Mouse (Mus musculus) liver, embryonic 15.5 days (tissue): ENCODE data around the gene Hif3a. TPM values are rescaled to one million over a fixed set of nuclear protein-coding genes. Genes with fewer than 3 reads are reported as not detected.

Experiments used
- ATAC-seq: fragments of 200-750 bp; cut with Nextera tagmentation; 2 replicates; pipeline ENCODE4 v1.8.0; 2017; ENCODE audit warnings: moderate number of reproducible peaks, mild to moderate bottlenecking, moderate library complexity; ENCODE audit not compliant: insufficient read depth
- H3K27ac ChIP-seq: fragments of 300-500 bp; sonication (generic); replicated peaks from 2 replicates; pipeline ENCODE4 v1.5.1; 2015; ENCODE audit warnings: mild to moderate bottlenecking, inconsistent platforms
- H3K27me3 ChIP-seq: fragments of 300-500 bp; sonication (generic); 2 replicates; pipeline ENCODE4 v1.6.1; 2015; ENCODE audit warnings: mild to moderate bottlenecking, inconsistent platforms
- H3K36me3 ChIP-seq: fragments of 300-500 bp; sonication (generic); replicated peaks from 2 replicates; pipeline ENCODE4 v1.6.1; 2015; ENCODE audit warnings: moderate library complexity, mild to moderate bottlenecking, inconsistent platforms
- H3K4me1 ChIP-seq: fragments of 300-500 bp; sonication (generic); replicated peaks from 2 replicates; pipeline ENCODE4 v1.6.1; 2015; ENCODE audit warnings: inconsistent platforms
- H3K4me2 ChIP-seq: fragments of 300-500 bp; sonication (generic); 2 replicates; pipeline ENCODE4 v1.6.1; 2015; ENCODE audit warnings: moderate library complexity, mild to moderate bottlenecking, inconsistent platforms
- H3K4me3 ChIP-seq: fragments of 300-500 bp; sonication (generic); replicated peaks from 2 replicates; pipeline ENCODE4 v1.5.1; 2015; ENCODE audit warnings: mild to moderate bottlenecking, inconsistent platforms
- H3K9ac ChIP-seq: fragments of 300-500 bp; sonication (generic); 2 replicates; pipeline ENCODE4 v1.6.1; 2015; ENCODE audit warnings: moderate library complexity, mild to moderate bottlenecking, inconsistent platforms
- H3K9me3 ChIP-seq: fragments of 300-500 bp; sonication (generic); replicated peaks from 2 replicates; pipeline ENCODE4 v1.6.1; 2016; ENCODE audit warnings: inconsistent platforms
- WGBS: fragments of 180-500 bp; shearing (Covaris S2); methylation state at CpG from one replicate; pipeline ENCODE4 v1.1.7; 2015; ENCODE audit warnings: mixed read lengths; ENCODE audit not compliant: insufficient replicate concordance; 5-methylcytosine and 5-hydroxymethylcytosine counted together
- polyA plus RNA-seq: library from polyadenylated mRNA; unstranded; fragments of >200 nt; fragmentation: Nextera tagmentation; extraction: Ambion mirVana; gene quantifications from 2 replicates; pipeline ENCODE4 v1.2.1, GENCODE M21; 2015

Hif3a gene
- polyA plus RNA-seq, 1 experiment from 2014 or later, result 31.4 TPM

DNA sequence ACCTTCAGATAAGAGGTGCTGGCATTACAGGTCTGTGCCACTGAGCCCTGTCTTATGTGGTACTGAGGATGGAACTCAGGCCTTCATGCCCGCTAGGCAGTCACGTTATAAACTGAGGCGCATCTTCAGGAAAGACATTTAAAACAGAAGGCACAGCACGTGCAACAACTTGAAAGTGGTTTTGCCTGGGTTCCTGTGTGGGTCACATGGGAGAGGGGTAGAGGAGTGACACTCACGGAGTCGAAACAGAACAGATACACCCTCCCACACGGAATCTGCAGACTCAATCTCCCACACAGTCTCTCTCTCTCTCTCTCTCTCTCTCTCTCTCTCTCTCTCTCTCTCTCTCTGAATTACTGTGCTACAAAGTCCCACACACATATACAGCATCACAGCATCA lies 32.0 kb downstream of the Hif3a start:
- H3K36me3 ChIP-seq, result peaks cover 53% of the 10 kb centered on the region
- H3K27ac ChIP-seq, result no peak overlapping the region
- peaks cover 38% of the 10 kb centered on the region for H3K4me1 ChIP-seq
- no peaks in the 10 kb centered on the region for H3K27me3 ChIP-seq
- WGBS, result 68% methylated on average over 7 of the region's 7 CpGs
- no peak overlapping the region for H3K9ac ChIP-seq
- no peak overlapping the region for H3K4me3 ChIP-seq
- no peaks in the 10 kb centered on the region for H3K9me3 ChIP-seq
- ATAC-seq, result no peak
- H3K4me2 ChIP-seq, result no peak overlapping the region

DNA sequence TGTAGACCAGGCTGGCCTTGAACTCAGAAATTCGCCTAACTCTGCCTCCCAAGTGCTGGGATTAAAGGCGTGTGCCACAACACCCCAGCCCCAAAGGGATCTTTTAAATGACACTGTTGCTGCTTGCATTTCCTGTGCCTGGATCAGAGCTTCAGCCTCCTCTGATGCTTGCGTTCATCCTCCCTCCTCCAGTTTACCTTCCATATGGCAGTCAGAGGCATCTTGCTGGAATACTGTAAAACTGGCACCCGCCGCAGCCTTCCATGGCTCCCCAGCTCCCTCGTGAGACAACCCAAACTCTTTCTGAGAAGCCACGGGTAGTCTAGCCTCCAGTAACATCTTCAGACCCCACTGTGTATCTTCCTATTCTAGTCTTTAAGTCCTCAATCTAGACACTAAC lies 33.3 kb downstream of the Hif3a start:
- H3K27me3 ChIP-seq, result no peaks in the 10 kb centered on the region
- H3K4me3 ChIP-seq, result no peak overlapping the region
- H3K4me2 ChIP-seq, result no peak overlapping the region
- peak overlapping the region; percentile 87; the same call in 1 of the 2 replicates for H3K27ac ChIP-seq
- ATAC-seq, result no peak
- H3K9ac ChIP-seq, result no peak overlapping the region
- 77% methylated on average over 7 of the region's 7 CpGs for WGBS
- H3K4me1 ChIP-seq, result peaks cover 51% of the 10 kb centered on the region
- peaks cover 45% of the 10 kb centered on the region for H3K36me3 ChIP-seq
- H3K9me3 ChIP-seq, result no peaks in the 10 kb centered on the region

DNA sequence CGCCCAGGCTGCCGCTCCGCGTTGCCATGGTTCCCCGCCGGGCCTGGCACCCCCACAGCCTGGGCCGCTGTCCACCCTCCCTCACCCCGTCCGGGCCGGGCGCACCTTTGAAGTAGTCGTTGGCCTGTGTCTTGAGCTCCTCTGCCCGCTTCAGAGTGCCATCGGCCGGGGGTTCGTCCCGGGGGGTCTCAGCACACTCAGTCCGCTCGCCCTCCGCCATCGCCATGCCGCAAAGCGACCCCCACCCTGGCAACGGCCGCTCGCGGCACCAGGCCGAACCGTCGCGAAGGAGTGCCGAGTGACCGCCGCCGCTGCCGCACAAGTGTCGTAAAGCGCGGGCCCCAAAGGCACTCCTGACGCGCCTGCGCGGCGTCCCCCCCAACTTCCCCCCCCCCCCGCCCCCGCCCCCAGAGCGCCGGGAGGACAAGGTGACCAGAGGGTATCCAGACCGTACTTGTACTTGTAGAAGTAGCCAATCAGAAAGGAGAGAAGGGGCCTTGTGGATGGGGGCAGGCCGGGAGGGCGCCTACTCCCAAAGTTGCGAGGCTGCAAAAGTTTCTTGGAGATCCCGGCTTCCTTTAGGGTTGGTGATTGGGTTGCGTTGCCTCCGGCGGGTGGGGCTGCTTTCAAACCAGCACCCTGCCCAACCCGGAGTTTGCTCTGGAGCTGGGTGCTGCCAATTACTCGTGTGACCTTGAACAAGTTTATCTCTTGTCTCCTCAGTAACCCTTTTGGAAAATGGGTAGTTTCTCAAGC lies 34.5 kb downstream of the Hif3a start, which contains the start of gene Ppp5c:
Gene Ppp5c, minus strand, starts transcription at position 337 of the 756 bp plus-strand sequence.
- Histone ChIP-seq H3K4me2 (peak within 1 kb of the TSS; percentile 82), H3K27me3 (no peaks in the 10 kb centered on the region), H3K9ac (peak within 1 kb of the TSS; percentile 84), H3K9me3 (no peaks in the 10 kb centered on the region), H3K4me3 (peak within 1 kb of the TSS; percentile 79), H3K36me3 (peaks cover 36% of the 10 kb centered on the region), H3K27ac (peak within 1 kb of the TSS; percentile 87), H3K4me1 (peaks cover 63% of the 10 kb centered on the region)
- WGBS, result under 1% methylated on average over 57 of the region's 58 CpGs
- peak; percentile 76 for ATAC-seq

DNA sequence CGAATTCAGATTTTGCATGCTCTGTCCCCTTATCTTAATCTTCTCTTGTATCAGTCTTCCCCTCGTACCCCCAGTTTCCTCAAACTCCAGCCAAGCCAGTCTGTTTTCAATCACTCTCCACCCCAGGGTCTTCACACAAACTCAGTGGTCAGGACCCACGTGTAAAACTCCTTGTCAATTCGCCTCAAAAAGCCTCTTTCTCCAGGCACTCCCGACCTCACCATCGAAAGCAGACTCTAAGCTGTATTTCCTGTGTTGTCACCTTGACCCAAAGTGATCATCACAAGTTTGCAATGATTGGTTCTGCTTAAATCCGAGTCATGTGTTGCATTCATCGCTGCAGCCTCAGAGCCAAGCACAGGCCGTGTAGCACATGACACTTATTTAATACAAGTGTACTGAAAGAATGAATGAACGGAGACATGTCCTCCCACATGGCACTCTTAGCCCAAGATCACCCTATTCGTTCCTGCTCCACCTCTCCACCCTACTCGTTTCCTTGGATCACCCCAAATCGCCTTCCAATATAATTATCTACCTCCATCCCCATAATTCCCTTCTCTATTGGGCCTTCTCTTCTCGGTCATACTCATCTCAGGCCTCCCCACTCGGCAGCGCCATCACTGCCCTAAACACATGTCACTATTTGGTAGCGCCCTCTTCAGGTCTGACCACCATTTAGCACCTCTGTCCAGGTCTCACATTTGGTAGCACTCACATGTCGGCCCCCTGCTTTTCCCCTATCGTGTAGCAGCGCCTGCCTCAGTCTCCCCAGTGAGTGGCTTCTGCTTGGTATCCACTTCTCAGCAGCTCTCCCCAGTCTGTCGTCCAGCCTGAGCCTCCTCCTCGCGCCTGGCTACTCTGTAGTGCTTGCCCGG lies 35.3 kb downstream of the Hif3a start:
- H3K9ac ChIP-seq, result peak overlapping the region; percentile 84
- peaks cover 68% of the 10 kb centered on the region for H3K4me1 ChIP-seq
- no peaks in the 10 kb centered on the region for H3K9me3 ChIP-seq
- H3K4me2 ChIP-seq, result peak overlapping the region; percentile 82
- H3K36me3 ChIP-seq, result peaks cover 36% of the 10 kb centered on the region
- H3K27ac ChIP-seq, result peak overlapping the region; percentile 87
- WGBS, result 1% methylated on average over 24 of the region's 24 CpGs
- peak; percentile 59 for ATAC-seq
- peak overlapping the region; percentile 79 for H3K4me3 ChIP-seq
- no peaks in the 10 kb centered on the region for H3K27me3 ChIP-seq

DNA sequence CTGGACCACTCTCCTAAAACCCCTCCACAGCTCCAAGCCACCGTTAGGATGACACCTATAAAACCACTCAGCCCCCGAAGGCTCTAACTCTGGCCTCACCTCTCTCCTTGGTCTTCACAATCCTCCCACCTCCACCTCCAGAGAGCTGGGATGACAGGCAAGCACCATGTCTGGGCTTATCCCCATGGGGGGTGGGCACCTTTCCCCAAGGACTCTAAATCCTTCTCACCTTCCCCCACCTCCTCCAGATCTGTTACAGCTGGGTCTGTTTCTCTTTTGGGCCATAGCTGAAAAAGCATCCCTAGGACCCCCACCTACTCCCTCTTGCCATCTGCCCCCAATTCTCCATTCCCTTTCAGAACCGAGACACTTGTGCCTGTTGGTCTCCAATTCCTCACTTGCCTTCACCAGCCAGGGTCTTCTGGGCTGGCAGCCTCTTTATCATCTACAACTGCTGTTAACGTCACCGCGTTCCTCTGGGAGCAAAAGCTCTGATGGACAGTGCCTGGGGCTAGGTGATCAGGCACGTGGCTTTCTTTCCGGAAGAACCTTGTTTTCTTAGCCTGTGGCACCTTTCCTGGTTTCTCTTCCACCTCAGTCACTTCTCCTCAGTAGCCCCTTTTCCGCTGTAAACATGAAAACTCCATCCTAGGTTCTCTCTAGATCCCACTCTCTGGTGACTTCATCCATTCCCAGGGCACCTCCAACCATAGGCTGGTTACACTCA lies 36.2 kb downstream of the Hif3a start:
- Histone ChIP-seq H3K4me1 (peaks cover 69% of the 10 kb centered on the region), H3K27ac (no peak overlapping the region; the same call in 1 of the 2 replicates), H3K9me3 (no peaks in the 10 kb centered on the region), H3K9ac (peak overlapping the region; percentile 84; the same call in 1 of the 2 replicates), H3K27me3 (no peaks in the 10 kb centered on the region), H3K4me3 (peak overlapping the region; percentile 79), H3K36me3 (peaks cover 36% of the 10 kb centered on the region), H3K4me2 (peak overlapping the region; percentile 82)
- WGBS, result 53% methylated on average over 9 of the region's 9 CpGs
- ATAC-seq, result no peak

DNA sequence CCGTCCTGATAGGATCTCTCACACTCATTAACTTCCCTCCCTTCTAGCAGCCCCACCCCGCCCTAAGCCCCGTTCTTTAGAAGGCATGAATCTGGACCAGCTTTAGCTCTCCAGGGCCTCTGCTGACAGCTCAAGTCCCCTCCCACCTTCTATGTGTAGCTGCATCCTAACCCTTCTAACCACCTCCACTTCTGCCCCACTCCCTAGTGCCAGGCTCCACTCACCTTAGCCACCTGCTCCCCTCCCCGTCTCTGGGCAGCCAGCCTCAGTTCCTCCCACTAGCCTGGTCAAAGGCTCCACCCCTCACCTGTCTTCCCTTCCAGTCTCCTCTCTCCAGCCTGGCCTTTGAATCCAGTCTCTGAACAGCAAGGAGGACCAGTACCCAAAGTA lies 36.7 kb downstream of the Hif3a start:
- peaks cover 75% of the 10 kb centered on the region for H3K4me1 ChIP-seq
- 21% methylated on average over 4 of the region's 4 CpGs for WGBS
- ATAC-seq, result no peak

DNA sequence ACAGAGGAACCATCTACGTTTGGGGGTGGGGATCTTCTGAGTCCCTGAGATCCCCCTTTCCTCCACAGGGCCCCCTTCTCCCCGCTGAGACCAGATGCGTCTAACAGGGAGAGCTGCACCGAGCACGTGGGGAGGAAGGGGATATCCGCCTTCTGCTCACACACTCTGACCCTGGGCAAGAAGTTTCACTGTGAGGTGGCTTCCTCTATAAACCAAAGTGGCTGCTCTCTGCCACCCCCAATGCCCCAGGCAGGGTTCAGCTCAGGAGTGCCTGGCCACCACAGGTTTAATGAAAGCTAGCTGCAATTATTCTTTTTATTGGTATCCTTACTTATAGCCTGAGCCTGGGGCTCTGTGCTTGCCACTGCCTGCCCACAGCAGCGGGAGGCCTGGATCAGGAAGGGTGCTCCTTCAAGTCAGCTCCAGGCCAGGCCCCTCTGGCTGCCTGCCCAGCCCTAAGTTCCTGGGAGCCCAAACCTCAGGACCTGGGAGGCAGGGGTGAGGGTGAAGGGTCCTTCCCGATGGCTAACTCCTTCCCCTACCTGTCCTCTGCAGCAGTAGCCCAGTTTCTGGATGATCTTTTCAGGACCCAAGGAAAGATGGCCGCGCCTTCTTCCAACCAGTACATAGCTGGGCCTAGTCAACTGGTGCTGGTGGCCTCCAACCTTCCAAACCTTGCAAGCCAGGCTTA lies 37.3 kb downstream of the Hif3a start:
- peak overlapping the region; percentile 82 for H3K4me2 ChIP-seq
- H3K9me3 ChIP-seq, result no peaks in the 10 kb centered on the region
- 58% methylated on average over 10 of the region's 10 CpGs for WGBS
- H3K4me3 ChIP-seq, result peak overlapping the region; percentile 6; the same call in 1 of the 2 replicates
- H3K27me3 ChIP-seq, result no peaks in the 10 kb centered on the region
- peaks cover 78% of the 10 kb centered on the region for H3K4me1 ChIP-seq
- no peak for ATAC-seq
- peak overlapping the region; percentile 64; the same call in 1 of the 2 replicates for H3K27ac ChIP-seq
- H3K9ac ChIP-seq, result no peak overlapping the region
- peaks cover 35% of the 10 kb centered on the region for H3K36me3 ChIP-seq

More for the DNA sequence above, 36.7 kb downstream of the Hif3a start:
- no peak overlapping the region; the same call in 1 of the 2 replicates for H3K4me3 ChIP-seq
- H3K27me3 ChIP-seq, result no peaks in the 10 kb centered on the region
- H3K27ac ChIP-seq, result no peak overlapping the region; the same call in 1 of the 2 replicates
- peak overlapping the region; percentile 84; the same call in 1 of the 2 replicates for H3K9ac ChIP-seq
- H3K9me3 ChIP-seq, result no peaks in the 10 kb centered on the region
- peak overlapping the region; percentile 82 for H3K4me2 ChIP-seq
- H3K36me3 ChIP-seq, result peaks cover 36% of the 10 kb centered on the region

DNA sequence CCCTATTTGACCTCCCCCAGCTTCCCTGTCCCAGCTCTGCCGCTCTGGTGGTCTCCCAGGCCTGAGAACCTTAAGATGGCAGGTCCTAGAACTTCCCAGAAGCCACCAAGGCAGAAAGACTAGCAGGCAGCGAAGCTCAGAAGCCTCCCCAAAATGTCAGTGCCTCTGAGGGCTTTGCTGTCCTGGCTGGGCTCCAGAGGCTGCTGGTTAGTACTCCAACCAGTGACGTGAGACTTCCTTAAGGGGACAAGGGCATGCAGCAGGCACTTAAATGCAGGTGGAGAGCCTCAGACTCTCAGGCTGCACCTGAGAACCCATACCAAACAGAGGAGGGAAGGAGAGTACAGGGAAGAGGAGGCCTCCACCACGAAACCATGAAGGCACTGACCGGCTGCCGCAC lies 38.1 kb downstream of the Hif3a start:
- peak overlapping the region; percentile 64 for H3K27ac ChIP-seq
- ATAC-seq, result no peak
- 69% methylated on average over 6 of the region's 6 CpGs for WGBS
- peaks cover 79% of the 10 kb centered on the region for H3K4me1 ChIP-seq
- 0 out of 2 replicates have a peak overlapping the region, but pooled peaks have one; percentile 6 for H3K4me3 ChIP-seq
- H3K27me3 ChIP-seq, result no peaks in the 10 kb centered on the region
- H3K9me3 ChIP-seq, result no peaks in the 10 kb centered on the region
- H3K9ac ChIP-seq, result no peak overlapping the region
- peaks cover 43% of the 10 kb centered on the region for H3K36me3 ChIP-seq
- H3K4me2 ChIP-seq, result peak overlapping the region; percentile 82

DNA sequence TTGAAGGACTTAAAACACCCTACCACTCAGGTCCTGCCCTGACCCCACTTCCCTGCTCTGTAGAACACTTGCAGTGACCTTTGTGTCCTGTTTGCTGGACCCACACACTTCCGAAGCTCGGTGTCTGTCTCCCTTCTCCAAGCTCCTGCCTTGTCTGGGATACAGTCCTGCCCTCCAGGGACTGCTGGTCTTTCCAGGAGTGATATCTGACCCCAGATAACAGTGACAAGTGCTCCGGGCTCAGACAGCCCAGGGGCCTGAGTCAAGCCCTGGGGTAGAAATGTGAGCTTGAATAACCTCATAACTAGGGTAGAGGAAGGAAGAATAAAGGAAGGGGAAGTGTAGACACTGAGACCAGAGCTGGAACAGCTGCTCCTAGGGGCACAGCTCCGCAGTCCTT lies 38.5 kb downstream of the Hif3a start:
- ATAC-seq, result no peak
- no peak overlapping the region for H3K9ac ChIP-seq
- H3K36me3 ChIP-seq, result peaks cover 46% of the 10 kb centered on the region
- H3K27me3 ChIP-seq, result no peaks in the 10 kb centered on the region
- H3K4me2 ChIP-seq, result peak overlapping the region; percentile 82
- peak overlapping the region; percentile 64 for H3K27ac ChIP-seq
- 0 out of 2 replicates have a peak overlapping the region, but pooled peaks have one; percentile 6 for H3K4me3 ChIP-seq
- H3K9me3 ChIP-seq, result no peaks in the 10 kb centered on the region
- H3K4me1 ChIP-seq, result peaks cover 75% of the 10 kb centered on the region
- WGBS, result 44% methylated on average over 4 of the region's 4 CpGs

DNA sequence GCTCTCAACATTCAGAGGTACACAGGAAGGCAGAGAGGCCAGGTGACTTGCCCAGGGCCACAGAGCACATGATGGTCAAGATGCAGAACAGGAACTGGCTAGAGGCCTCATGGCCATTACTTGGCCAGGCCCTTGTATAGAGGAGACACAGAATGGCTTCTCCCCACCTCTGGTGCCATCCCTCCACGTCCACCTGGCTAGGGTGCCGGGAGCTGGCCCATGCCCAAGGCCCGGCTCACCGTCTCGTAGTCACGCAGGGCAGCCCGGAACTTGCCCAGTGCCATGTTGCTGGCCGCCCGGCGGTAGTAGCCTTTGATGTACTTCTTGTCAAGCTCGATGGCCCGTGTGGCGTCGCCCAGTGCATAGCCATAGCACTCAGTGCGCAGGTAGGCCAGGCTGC lies 40.1 kb downstream of the Hif3a start:
- Histone ChIP-seq H3K4me3 (no peak overlapping the region), H3K9ac (no peak overlapping the region), H3K27ac (no peak overlapping the region), H3K27me3 (no peaks in the 10 kb centered on the region), H3K4me1 (peaks cover 77% of the 10 kb centered on the region), H3K4me2 (no peak overlapping the region), H3K9me3 (no peaks in the 10 kb centered on the region), H3K36me3 (peaks cover 46% of the 10 kb centered on the region)
- WGBS, result 87% methylated on average over 15 of the region's 15 CpGs
- ATAC-seq, result no peak
